Mouse (Mus musculus) liver, embryonic 14.5 days (tissue): ENCODE results near the gene Maml2.

ENCODE experiments used
- CTCF ChIP-seq: IDR thresholded peaks from 2 replicates; pipeline ENCODE4 v1.5.1; 2016; ENCODE audit warnings: antibody characterized with exemption, low read depth, control low read depth
- EP300 ChIP-seq: IDR thresholded peaks from 2 replicates; pipeline ENCODE4 v1.6.1; 2016; ENCODE audit warnings: antibody characterized with exemption, low read depth

GRCm38 (mm10) chr9:13560651-13561050, 262.9 kb downstream of the Maml2 start:
- TF ChIP-seq EP300 (no peak), CTCF (no peak)
